Mouse (Mus musculus): ENCODE measurements at regions not wholly inside any gene's neighbourhood (a gene's known extent, or its start where the extent isn't known, plus 50 kb on each side); places are given as distances from the start of the nearest gene placed in this dataset.

DNA sequence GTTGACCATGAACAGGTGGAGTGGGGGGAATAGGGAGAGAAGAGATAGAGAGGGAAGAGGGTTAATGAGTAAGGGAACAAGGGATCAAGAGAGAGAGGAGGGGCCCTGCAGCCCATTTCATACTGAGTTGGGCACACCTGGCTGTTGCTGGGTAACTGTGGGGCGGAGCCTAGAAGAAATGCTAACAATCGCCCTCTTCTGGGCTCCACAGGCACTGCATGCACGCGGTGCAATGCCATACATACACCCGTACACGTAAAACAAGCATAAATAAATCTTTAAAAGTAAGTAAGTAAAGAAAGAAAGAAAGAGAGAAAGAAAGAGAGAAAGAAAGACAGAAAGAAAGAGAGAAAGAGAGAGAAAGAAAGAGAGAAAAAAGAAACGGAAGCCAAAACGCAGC is 106.5 kb upstream of the Rxfp2 start:
- ATAC-seq (replicated peaks) = no peak
- WGBS = 92% methylated on average over 8 of the region's 8 CpGs
- Histone ChIP-seq H3K27me3 (no peaks in the 10 kb centered on the region), H3K4me3 (no peak overlapping the region), H3K4me1 (no peaks in the 10 kb centered on the region), H3K4me2 (replicated peaks) (no peak overlapping the region), H3K27ac (replicated peaks) (no peak overlapping the region), H3K9me3 (no peaks in the 10 kb centered on the region), H3K36me3 (no peaks in the 10 kb centered on the region), H3K9ac (replicated peaks) (no peak overlapping the region)

DNA sequence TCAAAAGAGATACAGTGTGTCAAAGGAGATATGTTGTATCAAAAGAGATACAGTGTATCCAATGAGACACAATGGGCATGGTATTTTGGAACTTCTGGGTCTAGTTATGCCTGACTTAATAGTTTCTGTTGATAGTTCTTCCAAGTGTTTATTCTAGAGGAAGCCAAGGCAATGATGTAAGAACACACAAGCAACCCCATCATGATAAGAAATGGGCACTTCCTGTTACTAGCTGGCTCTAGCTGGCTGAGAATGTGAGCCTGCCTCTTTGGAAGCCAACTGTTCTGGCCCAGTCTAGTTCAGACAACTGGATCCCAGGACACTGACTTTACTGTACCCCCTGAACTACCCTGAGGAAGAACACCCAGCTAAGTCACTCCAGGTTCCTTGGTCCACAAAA is 102.7 kb upstream of the Rxfp2 start:
- no peak for ATAC-seq (replicated peaks)
- H3K9me3 ChIP-seq = no peaks in the 10 kb centered on the region
- H3K4me3 ChIP-seq = no peak overlapping the region
- H3K4me1 ChIP-seq = no peaks in the 10 kb centered on the region
- no peak overlapping the region for H3K9ac ChIP-seq (replicated peaks)
- no peak overlapping the region for H3K27ac ChIP-seq (replicated peaks)
- no peak overlapping the region for H3K4me2 ChIP-seq (replicated peaks)
- H3K27me3 ChIP-seq = no peaks in the 10 kb centered on the region
- H3K36me3 ChIP-seq = no peaks in the 10 kb centered on the region

DNA sequence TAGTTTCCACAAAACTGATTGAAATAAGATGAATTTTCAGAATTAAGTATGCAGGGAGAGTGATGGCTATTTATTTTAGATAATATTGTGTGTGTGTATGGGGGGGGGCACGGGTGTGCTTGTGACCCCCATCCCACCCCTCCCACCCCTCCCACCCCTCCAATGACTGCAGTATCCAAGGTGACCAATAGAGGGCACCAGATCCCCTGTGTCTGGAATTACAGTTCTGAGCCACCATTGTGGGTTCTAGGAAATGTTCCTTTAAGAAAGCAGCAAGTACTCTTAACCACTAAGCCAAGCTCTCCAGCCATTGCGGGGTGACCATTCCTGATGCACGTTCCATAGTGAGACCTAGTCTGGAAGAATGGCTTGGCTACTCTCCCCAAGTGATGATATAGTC is 101.1 kb upstream of the Rxfp2 start:
- H3K27me3 ChIP-seq = no peaks in the 10 kb centered on the region
- H3K4me1 ChIP-seq = no peaks in the 10 kb centered on the region
- H3K9ac ChIP-seq (replicated peaks) = no peak overlapping the region
- no peak overlapping the region for H3K27ac ChIP-seq (replicated peaks)
- WGBS = 32% methylated on average over 3 of the region's 3 CpGs
- H3K4me2 ChIP-seq (replicated peaks) = no peak overlapping the region
- H3K36me3 ChIP-seq = no peaks in the 10 kb centered on the region
- no peaks in the 10 kb centered on the region for H3K9me3 ChIP-seq
- H3K4me3 ChIP-seq = no peak overlapping the region
- ATAC-seq (replicated peaks) = no peak

DNA sequence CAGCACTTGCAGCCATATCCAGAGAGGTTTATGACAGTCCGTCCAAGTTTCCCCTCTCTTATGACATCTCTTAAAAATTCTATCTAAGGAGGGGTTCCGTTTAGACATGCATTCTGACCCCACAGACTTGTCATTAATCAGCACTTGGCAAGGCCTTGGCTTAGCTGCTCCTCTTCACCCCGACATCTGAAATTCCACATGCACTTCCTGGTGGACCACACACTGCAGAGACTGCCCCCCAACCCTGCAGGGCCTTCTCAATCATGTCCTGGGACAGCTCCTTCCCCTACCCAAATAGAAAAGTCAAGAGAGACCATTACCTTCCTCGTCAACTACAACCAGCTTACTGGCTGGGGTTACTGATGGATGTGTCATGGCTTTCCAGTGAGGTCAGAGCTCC is 99.4 kb upstream of the Rxfp2 start:
- H3K4me1 ChIP-seq = no peaks in the 10 kb centered on the region
- H3K9ac ChIP-seq (replicated peaks) = no peak overlapping the region
- H3K36me3 ChIP-seq = no peaks in the 10 kb centered on the region
- H3K4me3 ChIP-seq = no peak overlapping the region
- no peak overlapping the region for H3K4me2 ChIP-seq (replicated peaks)
- H3K27ac ChIP-seq (replicated peaks) = no peak overlapping the region
- H3K9me3 ChIP-seq = no peaks in the 10 kb centered on the region
- WGBS = 89% methylated on average over 4 of the region's 4 CpGs
- ATAC-seq (replicated peaks) = no peak
- H3K27me3 ChIP-seq = no peaks in the 10 kb centered on the region

DNA sequence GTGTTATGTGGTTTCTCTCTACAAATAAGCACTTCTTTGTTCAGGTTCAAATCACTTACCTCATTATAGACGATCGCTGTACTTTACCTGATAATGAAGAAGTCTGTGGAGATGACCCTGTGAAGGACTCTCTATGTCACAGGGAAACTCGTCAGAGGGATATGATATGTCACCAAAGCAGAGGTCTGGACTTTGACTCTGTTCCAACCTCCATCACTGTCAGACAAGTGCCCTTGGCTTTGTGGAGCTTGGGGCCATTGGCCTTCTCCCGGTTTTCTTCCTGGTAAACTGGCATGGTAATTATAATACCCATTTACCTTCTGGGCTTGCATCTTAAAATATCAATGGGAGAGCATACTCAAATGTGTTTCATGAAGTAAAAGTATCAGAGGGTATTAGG is 98.1 kb upstream of the Rxfp2 start:
- ATAC-seq (replicated peaks) = no peak
- H3K9me3 ChIP-seq = no peaks in the 10 kb centered on the region
- H3K27me3 ChIP-seq = no peaks in the 10 kb centered on the region
- no peaks in the 10 kb centered on the region for H3K36me3 ChIP-seq
- H3K27ac ChIP-seq (replicated peaks) = no peak overlapping the region
- no peak overlapping the region for H3K4me2 ChIP-seq (replicated peaks)
- no peaks in the 10 kb centered on the region for H3K4me1 ChIP-seq
- 77% methylated on average over 4 of the region's 4 CpGs for WGBS
- H3K9ac ChIP-seq (replicated peaks) = no peak overlapping the region
- H3K4me3 ChIP-seq = no peak overlapping the region

DNA sequence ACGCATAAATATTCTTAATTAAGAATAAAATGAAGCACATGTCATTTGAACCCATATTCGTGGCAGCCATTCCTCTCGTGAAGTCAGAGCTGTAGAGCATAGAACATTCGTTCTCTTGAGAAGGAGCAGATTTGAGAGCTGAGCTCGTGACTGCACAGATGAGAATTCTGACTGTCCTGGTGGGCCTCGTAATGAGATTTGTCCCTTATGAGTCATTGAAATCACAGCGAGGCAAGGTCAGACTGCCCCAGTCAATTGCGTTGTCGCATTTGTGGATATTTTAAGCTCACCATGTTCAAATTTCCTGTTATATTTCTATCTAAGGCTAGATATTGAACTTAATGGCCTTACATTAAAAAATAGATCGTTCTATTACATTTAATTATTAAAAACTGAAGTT is 94.0 kb upstream of the Rxfp2 start:
- Histone ChIP-seq H3K4me1 (no peaks in the 10 kb centered on the region), H3K4me2 (replicated peaks) (no peak overlapping the region), H3K36me3 (no peaks in the 10 kb centered on the region), H3K9ac (replicated peaks) (no peak overlapping the region), H3K27ac (replicated peaks) (no peak overlapping the region), H3K9me3 (no peaks in the 10 kb centered on the region), H3K4me3 (no peak overlapping the region), H3K27me3 (no peaks in the 10 kb centered on the region)
- 92% methylated on average over 10 of the region's 10 CpGs for WGBS
- ATAC-seq (replicated peaks) = no peak

DNA sequence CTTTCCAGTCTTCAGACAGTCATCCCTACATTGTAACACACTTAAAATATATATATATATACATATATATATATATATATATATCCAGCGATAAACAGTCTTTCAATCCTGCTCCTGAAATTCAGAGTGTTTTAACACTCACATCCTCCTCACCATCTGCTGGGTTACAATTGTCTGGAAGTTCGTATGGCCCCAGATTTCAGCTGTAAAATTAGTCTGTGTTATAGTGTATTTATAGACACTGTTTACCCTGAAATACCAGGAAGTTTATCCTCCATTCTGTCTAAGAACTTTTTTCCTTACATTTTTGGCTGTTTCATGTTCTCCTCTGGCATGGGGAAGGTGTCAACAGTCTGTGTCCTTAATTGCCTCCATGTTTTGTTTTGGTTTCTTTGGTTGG is 91.7 kb upstream of the Rxfp2 start:
- no peak overlapping the region for H3K4me2 ChIP-seq (replicated peaks)
- H3K9ac ChIP-seq (replicated peaks) = no peak overlapping the region
- no peak overlapping the region for H3K27ac ChIP-seq (replicated peaks)
- H3K9me3 ChIP-seq = no peaks in the 10 kb centered on the region
- 78% methylated on average over 2 of the region's 2 CpGs for WGBS
- no peaks in the 10 kb centered on the region for H3K36me3 ChIP-seq
- peaks cover 3% of the 10 kb centered on the region; the same call in 1 of the 2 replicates for H3K4me1 ChIP-seq
- no peak overlapping the region for H3K4me3 ChIP-seq
- no peaks in the 10 kb centered on the region for H3K27me3 ChIP-seq
- ATAC-seq (replicated peaks) = no peak

DNA sequence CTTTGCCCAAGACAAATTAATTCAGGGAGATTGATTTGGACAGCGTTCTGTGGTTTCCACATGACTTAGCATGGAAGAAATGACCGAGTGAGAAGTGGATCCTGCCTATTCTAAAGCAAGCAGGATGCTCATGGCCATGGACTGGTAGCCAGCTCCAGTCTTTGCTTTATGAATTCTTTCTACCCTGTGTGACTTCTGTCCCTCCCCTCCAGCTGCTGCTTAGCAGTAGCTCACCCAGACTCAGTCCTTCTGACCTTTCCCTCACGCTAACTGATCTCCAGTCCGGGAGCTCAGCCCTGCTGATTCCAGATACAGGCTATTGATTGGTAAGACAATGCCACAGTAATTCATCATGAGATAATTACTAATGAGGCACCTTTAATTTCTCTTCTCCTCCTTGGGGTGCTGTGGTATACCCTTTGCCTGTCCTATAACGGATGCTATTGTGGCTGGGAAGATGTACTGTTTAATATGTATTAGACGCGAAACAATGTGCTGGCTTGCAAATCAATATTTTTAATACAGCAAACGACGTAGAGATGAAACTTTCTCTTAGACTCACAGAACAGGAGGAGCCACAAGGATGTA is 86.8 kb upstream of the Rxfp2 start:
- H3K36me3 ChIP-seq = no peaks in the 10 kb centered on the region
- H3K4me2 ChIP-seq (replicated peaks) = no peak overlapping the region
- 49% methylated on average over 9 of the region's 9 CpGs for WGBS
- H3K27ac ChIP-seq (replicated peaks) = no peak overlapping the region
- no peak for ATAC-seq (replicated peaks)
- H3K9me3 ChIP-seq = no peaks in the 10 kb centered on the region
- no peaks in the 10 kb centered on the region for H3K27me3 ChIP-seq
- no peak overlapping the region for H3K9ac ChIP-seq (replicated peaks)
- no peak overlapping the region for H3K4me3 ChIP-seq
- H3K4me1 ChIP-seq = peaks cover 3% of the 10 kb centered on the region; the same call in 1 of the 2 replicates

DNA sequence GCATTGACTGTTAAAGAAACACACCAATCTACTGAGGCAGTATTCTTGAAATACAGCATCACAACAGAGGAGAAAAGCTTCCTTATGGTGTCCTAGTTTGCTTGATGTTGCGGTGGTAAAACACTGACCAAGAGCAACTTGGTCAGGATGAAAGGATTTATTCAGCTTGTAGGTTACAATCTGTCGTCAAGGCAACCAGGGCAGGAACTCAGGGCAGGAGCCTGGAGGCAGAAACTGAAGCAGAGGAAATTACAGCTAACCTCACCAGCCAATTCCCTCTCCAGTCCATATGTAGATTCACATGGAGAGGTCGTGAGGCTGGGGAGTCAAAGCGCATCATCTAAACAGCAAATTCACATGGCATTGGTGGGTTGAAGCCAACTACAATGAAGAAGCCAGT is 86.3 kb upstream of the Rxfp2 start:
- Histone ChIP-seq H3K4me2 (replicated peaks) (no peak overlapping the region), H3K4me1 (peaks cover 3% of the 10 kb centered on the region; the same call in 1 of the 2 replicates), H3K9ac (replicated peaks) (no peak overlapping the region), H3K27ac (replicated peaks) (no peak overlapping the region), H3K9me3 (no peaks in the 10 kb centered on the region), H3K4me3 (no peak overlapping the region), H3K36me3 (no peaks in the 10 kb centered on the region), H3K27me3 (no peaks in the 10 kb centered on the region)
- no peak for ATAC-seq (replicated peaks)
- 31% methylated on average over 4 of the region's 4 CpGs for WGBS

DNA sequence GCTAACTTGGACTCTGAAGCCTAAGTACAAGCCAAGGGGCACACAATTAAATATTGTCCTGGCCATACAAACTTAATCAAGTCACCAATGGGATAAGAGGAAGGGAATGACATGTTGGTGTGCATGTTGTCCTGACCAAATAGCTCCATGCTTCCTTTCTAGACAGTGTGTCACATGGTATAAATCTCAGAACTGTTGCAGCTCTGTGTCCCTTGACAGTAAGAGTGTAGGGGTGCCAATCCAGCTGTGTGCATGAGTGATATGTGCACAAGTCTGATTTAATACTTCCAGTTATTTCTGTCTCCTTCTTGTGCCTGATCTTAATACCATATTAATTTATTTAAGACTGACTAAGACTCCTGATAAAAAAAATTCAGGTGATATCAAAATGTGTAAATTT is 72.8 kb upstream of the Rxfp2 start:
- no peaks in the 10 kb centered on the region for H3K9me3 ChIP-seq
- no peak overlapping the region for H3K27ac ChIP-seq (replicated peaks)
- no peaks in the 10 kb centered on the region for H3K4me1 ChIP-seq
- no peaks in the 10 kb centered on the region for H3K36me3 ChIP-seq
- ATAC-seq (replicated peaks) = no peak
- no peak overlapping the region for H3K4me3 ChIP-seq
- no peak overlapping the region for H3K4me2 ChIP-seq (replicated peaks)
- H3K9ac ChIP-seq (replicated peaks) = no peak overlapping the region
- H3K27me3 ChIP-seq = no peaks in the 10 kb centered on the region

DNA sequence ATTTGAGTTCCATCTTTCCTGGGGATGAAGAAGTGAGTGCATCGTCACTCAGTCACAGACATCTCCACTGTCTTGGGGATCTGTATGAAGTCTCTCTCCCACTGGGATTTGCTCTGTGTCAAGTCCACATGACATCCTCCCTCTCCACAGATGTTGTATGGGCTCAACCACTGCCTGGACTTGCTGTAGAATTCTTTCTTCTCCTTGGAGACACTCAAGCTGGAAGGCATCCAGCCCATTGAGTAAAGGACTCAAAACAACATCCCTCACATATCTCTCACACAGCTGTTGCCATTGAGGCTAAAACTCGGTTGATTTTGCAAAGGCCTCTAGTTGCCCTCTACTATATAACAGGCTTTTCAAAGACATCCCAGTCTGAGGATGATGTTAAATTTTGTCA is 71.0 kb upstream of the Rxfp2 start:
- H3K4me1 ChIP-seq = no peaks in the 10 kb centered on the region
- H3K9me3 ChIP-seq = no peaks in the 10 kb centered on the region
- H3K9ac ChIP-seq (replicated peaks) = no peak overlapping the region
- H3K4me3 ChIP-seq = no peak overlapping the region
- no peaks in the 10 kb centered on the region for H3K36me3 ChIP-seq
- H3K4me2 ChIP-seq (replicated peaks) = no peak overlapping the region
- ATAC-seq (replicated peaks) = no peak
- WGBS = 85% methylated on average over 2 of the region's 2 CpGs
- H3K27ac ChIP-seq (replicated peaks) = no peak overlapping the region
- H3K27me3 ChIP-seq = no peaks in the 10 kb centered on the region

DNA sequence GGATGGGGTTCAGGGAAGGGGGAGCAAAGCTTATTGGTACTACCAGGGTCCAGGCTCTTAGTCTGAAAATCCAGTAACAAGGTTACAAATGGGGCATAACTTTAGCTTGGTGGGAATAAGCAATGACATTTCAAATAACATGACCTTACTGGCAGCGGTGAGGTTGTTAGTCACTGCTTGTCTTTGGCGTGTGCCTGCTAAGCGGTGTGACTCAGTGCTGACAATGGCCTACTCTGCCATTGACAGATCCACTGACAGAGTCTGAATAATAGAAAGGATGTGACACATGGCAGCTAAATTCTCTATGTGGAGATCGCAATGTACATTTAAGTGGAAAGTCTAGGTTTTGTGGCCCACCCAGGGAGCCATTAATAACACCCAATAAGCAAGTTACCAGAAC is 61.5 kb upstream of the Rxfp2 start:
- ATAC-seq (replicated peaks) = no peak
- WGBS = 86% methylated on average over 4 of the region's 4 CpGs

DNA sequence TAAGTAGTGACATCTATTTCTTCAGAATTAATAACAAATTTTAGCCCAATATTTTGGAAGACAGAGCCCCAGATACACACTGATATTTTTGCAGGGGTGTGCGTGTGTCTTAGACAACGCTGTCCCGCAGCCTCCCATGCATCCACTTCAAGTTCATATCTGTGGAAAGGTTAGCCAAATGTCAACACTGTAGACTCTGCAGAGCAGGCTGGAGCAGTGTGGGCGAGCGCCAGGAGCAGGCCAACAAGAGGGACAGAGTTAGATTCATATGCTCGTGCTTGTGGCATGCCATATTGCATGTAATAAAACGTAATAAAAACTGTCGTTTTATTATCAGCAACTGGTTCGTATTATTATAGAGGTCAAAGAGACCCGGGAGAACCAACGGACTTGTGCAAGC is 57.3 kb upstream of the Rxfp2 start:
- Histone ChIP-seq H3K9ac (replicated peaks) (no peak overlapping the region), H3K4me3 (no peak overlapping the region)
- 90% methylated on average over 11 of the region's 11 CpGs for WGBS

More for the DNA sequence above, 61.5 kb upstream of the Rxfp2 start:
- H3K4me3 ChIP-seq = no peak overlapping the region
- H3K4me1 ChIP-seq = no peaks in the 10 kb centered on the region
- H3K4me2 ChIP-seq (replicated peaks) = no peak overlapping the region
- H3K36me3 ChIP-seq = no peaks in the 10 kb centered on the region
- no peak overlapping the region for H3K27ac ChIP-seq (replicated peaks)
- no peaks in the 10 kb centered on the region for H3K9me3 ChIP-seq
- H3K9ac ChIP-seq (replicated peaks) = no peak overlapping the region
- H3K27me3 ChIP-seq = no peaks in the 10 kb centered on the region

More for the DNA sequence above, 57.3 kb upstream of the Rxfp2 start:
- Histone ChIP-seq H3K4me2 (replicated peaks) (no peak overlapping the region), H3K9me3 (no peaks in the 10 kb centered on the region), H3K36me3 (no peaks in the 10 kb centered on the region), H3K27ac (replicated peaks) (no peak overlapping the region), H3K4me1 (peaks cover 8% of the 10 kb centered on the region; the same call in 1 of the 2 replicates), H3K27me3 (no peaks in the 10 kb centered on the region)
- ATAC-seq (replicated peaks) = no peak
